Mouse (Mus musculus) embryonic facial prominence, embryonic 13.5 days (tissue): ENCODE results near the gene Gmip. TPM values are rescaled to one million over a fixed set of nuclear protein-coding genes. Genes with fewer than 3 reads are reported as not detected.
A peak's percentile ranks its signal among the peaks of the same experiment; 100 is the strongest.

ENCODE experiments used
- ATAC-seq: fragments of 200-750 bp; cut with Nextera tagmentation; 2 replicates; pipeline ENCODE4 v1.8.0; 2017; ENCODE audit warnings: low read depth; ENCODE audit not compliant: insufficient number of reproducible peaks, insufficient read depth, low FRiP score, low TSS enrichment
- H3K27ac ChIP-seq: fragments of 300-500 bp; sonication (generic); 2 replicates; pipeline ENCODE4 v1.5.1; 2015; ENCODE audit warnings: moderate library complexity, mild to moderate bottlenecking, inconsistent platforms
- H3K27me3 ChIP-seq: fragments of 300-500 bp; sonication (generic); 2 replicates; pipeline ENCODE4 v1.6.1; 2015; ENCODE audit warnings: mild to moderate bottlenecking, inconsistent platforms
- H3K36me3 ChIP-seq: fragments of 300-500 bp; sonication (generic); 2 replicates; pipeline ENCODE4 v1.6.1; 2015; ENCODE audit warnings: mild to moderate bottlenecking, inconsistent platforms
- H3K4me1 ChIP-seq: fragments of 300-500 bp; sonication (generic); 2 replicates; pipeline ENCODE4 v1.6.1; 2015; ENCODE audit warnings: inconsistent platforms
- H3K4me2 ChIP-seq: fragments of 300-500 bp; sonication (generic); 2 replicates; pipeline ENCODE4 v1.6.1; 2015; ENCODE audit warnings: moderate library complexity, mild to moderate bottlenecking, inconsistent platforms
- H3K4me3 ChIP-seq: fragments of 300-500 bp; sonication (generic); 2 replicates; pipeline ENCODE4 v1.5.1; 2015; ENCODE audit warnings: mild to moderate bottlenecking, inconsistent platforms
- H3K9ac ChIP-seq: fragments of 300-500 bp; sonication (generic); 2 replicates; pipeline ENCODE4 v1.6.1; 2015; ENCODE audit warnings: mild to moderate bottlenecking, inconsistent platforms
- H3K9me3 ChIP-seq: fragments of 300-500 bp; sonication (generic); 2 replicates; pipeline ENCODE4 v1.6.1; 2016; ENCODE audit warnings: inconsistent platforms
- WGBS: fragments of 180-500 bp; shearing (Covaris S2); methylation state at CpG from one replicate; pipeline ENCODE4 v1.1.7; 2015; ENCODE audit warnings: mixed read lengths; 5-methylcytosine and 5-hydroxymethylcytosine counted together
- polyA plus RNA-seq: library from polyadenylated mRNA; unstranded; fragments of >200 nt; fragmentation: Nextera tagmentation; extraction: Ambion mirVana; gene quantifications from 2 replicates; pipeline ENCODE4 v1.2.1, GENCODE M21; 2015

Gene Gmip
- polyA plus RNA-seq, 1 experiment from 2014 or later = 11.0 TPM

DNA sequence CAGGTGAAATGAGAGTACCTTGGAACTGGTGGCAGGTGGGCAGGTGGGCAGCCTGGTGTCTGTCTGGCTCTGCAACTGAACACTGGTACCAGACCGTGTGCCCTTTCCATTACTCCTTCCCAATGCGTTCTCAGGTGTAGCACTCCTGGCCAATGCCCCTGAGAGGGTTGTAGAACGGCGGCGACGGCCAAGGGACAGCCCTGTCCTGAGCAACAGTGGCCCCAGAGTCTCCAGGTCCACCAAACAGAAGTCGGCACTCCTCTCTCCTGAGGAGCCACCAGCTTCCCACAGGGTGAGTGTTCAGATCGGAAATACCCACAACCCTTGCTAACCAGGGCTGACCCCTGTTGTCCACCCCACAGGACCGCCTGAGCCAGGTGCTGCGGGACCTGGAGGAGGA, 3.4 kb upstream of the Gmip start:
- Histone ChIP-seq H3K4me3 (no peak overlapping the region), H3K27ac (no peak overlapping the region), H3K27me3 (no peaks in the 10 kb centered on the region), H3K9ac (no peak overlapping the region), H3K9me3 (no peaks in the 10 kb centered on the region), H3K4me1 (peaks cover 12% of the 10 kb centered on the region; the same call in 1 of the 2 replicates), H3K36me3 (peaks cover 79% of the 10 kb centered on the region), H3K4me2 (no peak overlapping the region)
- no peak for ATAC-seq
- 96% methylated on average over 10 of the region's 10 CpGs for WGBS

DNA sequence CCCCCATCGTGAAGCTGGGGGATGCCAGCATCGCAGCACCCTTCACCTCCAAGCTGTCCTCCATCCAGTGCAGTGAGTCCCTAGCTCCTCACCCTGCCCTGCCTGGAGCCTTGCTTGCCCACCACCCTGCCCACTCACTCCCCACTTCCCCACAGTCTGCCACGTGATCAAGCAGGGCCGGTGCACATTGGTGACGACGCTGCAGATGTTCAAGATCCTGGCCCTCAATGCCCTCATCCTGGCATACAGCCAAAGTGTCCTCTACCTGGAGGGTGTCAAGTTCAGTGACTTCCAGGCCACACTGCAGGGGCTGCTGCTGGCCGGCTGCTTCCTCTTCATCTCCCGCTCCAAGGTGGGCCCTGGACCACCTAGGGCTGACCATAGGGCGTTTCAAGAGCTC, 3.0 kb upstream of the Gmip start:
- Histone ChIP-seq H3K27me3 (no peaks in the 10 kb centered on the region), H3K4me2 (no peak overlapping the region), H3K9me3 (no peaks in the 10 kb centered on the region), H3K27ac (no peak overlapping the region), H3K36me3 (peaks cover 77% of the 10 kb centered on the region), H3K4me3 (no peak overlapping the region), H3K4me1 (peaks cover 12% of the 10 kb centered on the region; the same call in 1 of the 2 replicates), H3K9ac (no peak overlapping the region)
- ATAC-seq = no peak
- WGBS = 94% methylated on average over 9 of the region's 9 CpGs

DNA sequence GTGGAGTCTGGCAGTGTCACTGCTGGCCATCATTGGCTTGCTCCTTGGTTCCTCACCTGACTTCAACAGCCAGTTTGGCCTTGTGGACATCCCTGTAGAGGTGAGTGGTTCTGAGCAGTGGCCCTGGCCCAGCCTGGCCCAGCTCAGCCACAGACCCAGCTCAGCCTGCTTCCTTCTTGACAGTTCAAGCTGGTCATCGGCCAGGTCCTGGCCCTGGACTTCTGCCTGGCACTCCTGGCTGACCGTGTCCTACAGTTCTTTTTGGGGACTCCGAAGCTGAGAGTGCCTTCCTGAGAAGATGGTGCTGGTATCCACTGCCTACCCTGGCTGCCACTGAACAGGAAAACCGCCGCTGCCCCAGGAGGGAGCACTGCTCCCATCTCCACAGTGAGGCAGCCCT, 1.2 kb upstream of the Gmip start:
- peaks cover 71% of the 10 kb centered on the region for H3K36me3 ChIP-seq
- H3K9me3 ChIP-seq = no peaks in the 10 kb centered on the region
- WGBS = 93% methylated on average over 5 of the region's 5 CpGs
- H3K4me2 ChIP-seq = no peak overlapping the region
- H3K4me3 ChIP-seq = no peak overlapping the region
- H3K4me1 ChIP-seq = peaks cover 12% of the 10 kb centered on the region; the same call in 1 of the 2 replicates
- H3K9ac ChIP-seq = no peak overlapping the region
- no peak for ATAC-seq
- H3K27me3 ChIP-seq = no peaks in the 10 kb centered on the region
- H3K27ac ChIP-seq = no peak overlapping the region

DNA sequence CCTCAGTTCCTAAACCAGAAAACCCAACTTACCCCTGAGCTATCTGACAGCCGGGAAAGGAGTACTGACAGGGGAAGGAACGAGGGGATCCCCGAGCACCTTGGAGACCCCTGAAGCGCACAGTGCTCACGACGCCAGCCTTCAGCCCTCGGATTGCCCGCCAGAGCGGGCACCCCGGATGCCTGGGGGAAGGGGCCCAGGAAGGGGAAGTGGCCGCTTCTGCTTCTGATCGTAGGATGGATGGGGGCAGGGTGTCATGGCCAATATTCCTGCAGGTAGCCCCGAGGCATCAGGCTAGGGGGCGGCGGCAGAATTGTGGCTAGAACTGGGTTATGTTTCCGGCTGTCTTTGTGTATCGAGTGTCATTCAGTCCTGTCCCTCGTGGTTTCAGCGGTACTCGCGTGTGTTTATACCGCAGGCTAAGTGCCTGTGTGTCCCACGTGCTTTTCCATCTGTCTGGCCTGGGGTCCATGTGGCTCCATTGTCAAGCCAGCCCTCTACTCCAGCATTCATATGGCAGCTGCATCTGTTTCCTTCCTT, 455 bp downstream of the Gmip start:
- ATAC-seq = peak; percentile 28; the same call in 1 of the 2 replicates

DNA sequence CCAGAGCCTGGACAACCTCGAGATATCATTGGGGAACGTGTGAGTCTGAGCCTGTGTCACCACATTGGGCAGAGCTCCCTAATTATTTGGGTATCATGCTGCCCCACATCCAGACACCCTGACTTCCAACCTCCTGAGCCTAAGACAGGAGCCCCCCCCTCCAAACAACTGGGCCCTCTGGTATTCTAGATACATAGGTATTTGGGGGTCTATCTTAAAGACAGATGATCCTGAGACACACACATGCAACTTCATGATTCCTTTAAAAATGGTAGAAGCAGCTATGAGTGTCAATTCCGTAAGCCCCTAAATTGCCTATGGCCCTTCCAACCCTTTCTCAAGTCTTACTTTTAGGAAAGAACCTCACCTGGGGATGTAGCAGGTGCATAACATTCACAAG, 1.3 kb downstream of the Gmip start:
- H3K36me3 ChIP-seq = peaks cover 61% of the 10 kb centered on the region
- 0 out of 2 replicates have a peak overlapping the region, but pooled peaks have one; percentile 91 for H3K4me2 ChIP-seq
- WGBS = 60% methylated on average over 3 of the region's 3 CpGs
- peaks cover 12% of the 10 kb centered on the region; the same call in 1 of the 2 replicates for H3K4me1 ChIP-seq
- H3K4me3 ChIP-seq = no peak overlapping the region
- no peaks in the 10 kb centered on the region for H3K27me3 ChIP-seq
- no peak overlapping the region for H3K27ac ChIP-seq
- ATAC-seq = no peak
- H3K9ac ChIP-seq = no peak overlapping the region
- H3K9me3 ChIP-seq = no peaks in the 10 kb centered on the region

More for the DNA sequence above, 455 bp downstream of the Gmip start:
- H3K4me3 ChIP-seq = peak overlapping the region; percentile 56
- peak overlapping the region; percentile 73 for H3K9ac ChIP-seq
- no peaks in the 10 kb centered on the region for H3K9me3 ChIP-seq
- peak overlapping the region; percentile 91 for H3K4me2 ChIP-seq
- 0 out of 2 replicates have a peak overlapping the region, but pooled peaks have one; percentile 51 for H3K27ac ChIP-seq
- no peaks in the 10 kb centered on the region for H3K27me3 ChIP-seq
- 2% methylated on average over 23 of the region's 23 CpGs for WGBS
- H3K36me3 ChIP-seq = peaks cover 60% of the 10 kb centered on the region
- peaks cover 12% of the 10 kb centered on the region; the same call in 1 of the 2 replicates for H3K4me1 ChIP-seq

DNA sequence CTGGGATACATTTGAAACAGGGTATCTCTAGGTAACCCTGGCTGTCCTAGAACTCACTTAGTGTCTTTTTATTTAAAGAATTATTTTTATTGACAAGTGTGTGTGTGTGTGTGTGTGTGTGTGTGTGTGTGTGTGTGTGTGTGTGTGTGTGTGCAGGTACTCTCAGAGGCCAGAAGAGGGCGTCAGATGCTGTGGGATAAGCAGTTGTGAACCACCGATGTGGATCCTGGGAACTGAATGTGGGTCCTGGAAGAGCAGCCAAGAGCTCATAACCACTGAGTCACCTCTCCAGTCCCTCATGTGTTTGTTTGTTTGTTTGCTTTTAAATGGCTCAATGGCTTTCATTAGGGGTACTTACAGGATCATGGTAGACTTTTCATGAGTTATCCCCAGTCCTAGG, 6.4 kb downstream of the Gmip start:
- ATAC-seq = no peak
- Histone ChIP-seq H3K27ac (no peak overlapping the region), H3K36me3 (peaks cover 56% of the 10 kb centered on the region), H3K9ac (no peak overlapping the region), H3K27me3 (no peaks in the 10 kb centered on the region), H3K4me2 (no peak overlapping the region), H3K4me1 (no peaks in the 10 kb centered on the region), H3K4me3 (no peak overlapping the region), H3K9me3 (no peaks in the 10 kb centered on the region)
- 93% methylated on average over 2 of the region's 2 CpGs for WGBS

DNA sequence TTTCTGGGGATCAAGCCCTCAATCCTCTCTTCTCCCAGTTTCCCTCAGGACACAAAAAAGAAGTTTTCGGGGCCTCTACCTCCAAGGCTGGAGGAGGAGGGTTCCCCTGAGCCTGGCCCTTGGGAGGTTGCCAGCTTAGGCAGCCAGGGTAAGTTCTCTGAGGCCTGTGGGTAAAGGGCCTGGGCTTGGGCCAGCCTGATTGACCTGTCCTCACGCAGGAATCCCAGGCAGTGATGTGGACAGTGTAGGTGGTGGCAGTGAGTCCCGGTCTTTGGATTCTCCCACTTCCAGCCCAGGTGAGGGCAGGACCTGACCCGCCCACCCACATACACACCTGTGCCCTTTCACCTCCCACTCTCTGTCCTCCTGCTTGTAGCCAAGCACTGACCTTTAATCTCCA, 6.9 kb downstream of the Gmip start:
- Histone ChIP-seq H3K27me3 (no peaks in the 10 kb centered on the region), H3K9me3 (no peaks in the 10 kb centered on the region), H3K4me3 (no peak overlapping the region), H3K4me1 (no peaks in the 10 kb centered on the region), H3K36me3 (peaks cover 55% of the 10 kb centered on the region), H3K27ac (no peak overlapping the region), H3K9ac (no peak overlapping the region), H3K4me2 (no peak overlapping the region)
- no peak for ATAC-seq
- WGBS = 91% methylated on average over 4 of the region's 4 CpGs

DNA sequence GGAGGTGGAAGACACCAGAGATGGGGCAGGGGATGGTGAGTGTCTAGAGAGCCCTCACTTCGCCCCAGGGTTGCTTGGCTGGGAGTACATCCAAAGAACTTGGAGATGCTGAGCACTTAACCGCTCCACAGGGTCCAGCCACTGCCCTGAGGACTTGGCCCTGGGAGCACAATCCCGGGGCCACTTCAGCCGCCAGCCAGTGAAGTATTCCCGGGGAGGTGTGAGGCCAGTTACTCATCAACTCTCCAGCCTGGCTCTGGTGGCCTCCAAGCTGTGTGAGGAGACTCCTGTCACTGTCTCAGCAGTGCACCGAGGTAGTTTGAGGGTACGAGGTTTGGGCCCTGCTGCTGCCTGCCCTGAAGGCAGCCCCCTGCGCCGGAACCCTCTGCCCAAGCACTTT, 12.0 kb downstream of the Gmip start:
- WGBS = 84% methylated on average over 9 of the region's 9 CpGs
- Histone ChIP-seq H3K4me2 (no peak overlapping the region), H3K9ac (no peak overlapping the region), H3K36me3 (peaks cover 33% of the 10 kb centered on the region), H3K27ac (no peak overlapping the region), H3K27me3 (no peaks in the 10 kb centered on the region), H3K4me3 (no peak overlapping the region), H3K4me1 (peaks cover 26% of the 10 kb centered on the region), H3K9me3 (no peaks in the 10 kb centered on the region)
- ATAC-seq = no peak

DNA sequence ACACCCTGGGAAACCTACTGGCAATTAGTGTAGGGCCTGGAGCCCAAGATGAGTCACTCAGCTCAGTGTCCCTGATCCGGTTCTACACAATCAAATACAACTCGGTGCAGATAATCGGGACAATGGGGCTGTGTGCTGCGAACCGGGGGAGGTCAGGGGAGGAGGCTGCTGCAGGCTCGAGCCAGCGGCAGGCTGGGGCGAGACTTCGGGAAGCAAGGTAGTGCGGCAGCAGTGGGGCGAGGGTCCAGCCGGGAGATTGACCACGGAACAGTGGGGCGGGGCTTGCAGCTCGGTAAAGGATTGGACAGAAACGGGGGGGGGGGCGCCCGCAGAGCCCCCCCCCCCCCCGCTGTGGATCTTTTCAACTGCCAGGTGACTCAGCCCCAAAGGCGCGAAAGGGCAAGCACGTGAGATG, 13.5 kb downstream of the Gmip start:
- Histone ChIP-seq H3K9ac (peak overlapping the region; percentile 81), H3K4me3 (peak overlapping the region; percentile 68), H3K4me2 (peak overlapping the region; percentile 79), H3K9me3 (no peaks in the 10 kb centered on the region), H3K27me3 (no peaks in the 10 kb centered on the region), H3K36me3 (peaks cover 31% of the 10 kb centered on the region), H3K27ac (no peak overlapping the region), H3K4me1 (peaks cover 26% of the 10 kb centered on the region)
- peak; percentile 59; the same call in 1 of the 2 replicates for ATAC-seq
- WGBS = 1% methylated on average over 13 of the region's 22 CpGs

DNA sequence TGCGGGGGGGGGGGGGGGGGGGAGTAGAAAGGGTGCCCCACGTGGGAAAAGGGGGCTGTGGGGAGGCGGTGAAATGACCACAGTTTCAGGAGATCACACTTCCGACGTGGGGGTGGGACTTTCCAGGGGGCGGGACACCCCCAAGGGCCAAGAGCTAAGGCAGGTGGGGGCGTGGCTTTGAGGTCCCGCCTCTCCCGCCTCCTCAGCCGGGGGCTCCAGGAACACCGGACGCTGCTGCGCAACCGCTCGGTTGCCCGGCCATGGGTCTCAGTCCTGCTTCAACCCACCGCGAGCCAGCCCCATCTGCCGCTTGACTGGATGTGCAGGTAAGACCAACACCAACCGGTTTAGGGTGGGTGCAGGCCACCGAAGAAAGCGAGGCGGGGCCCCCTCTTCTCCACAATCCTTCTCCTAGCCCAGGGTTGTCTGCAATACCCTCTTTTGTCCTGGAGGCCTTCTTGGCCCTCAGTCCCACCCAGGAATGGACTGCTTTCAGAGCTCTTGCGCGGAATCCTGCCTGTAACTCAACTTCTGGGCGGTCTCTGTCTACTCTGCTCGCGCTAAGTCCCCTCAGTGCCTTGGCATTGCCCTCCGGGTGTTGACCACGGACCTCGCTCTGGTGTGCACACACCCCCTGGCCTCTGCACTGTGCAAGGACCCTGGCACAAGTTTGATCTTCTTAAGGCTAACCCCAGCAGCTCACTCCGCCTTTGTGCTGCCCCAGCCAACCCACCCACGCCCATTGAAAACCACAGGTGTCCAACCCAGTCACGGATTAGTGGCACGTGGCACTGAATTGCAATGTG, 14.1 kb downstream of the Gmip start, which contains the start of gene Lpar2:
Lpar2 (plus strand) TSS at position 44 of the 806 bp plus-strand sequence.
- Histone ChIP-seq H3K9ac (peak within 1 kb of the TSS; percentile 81), H3K4me2 (peak within 1 kb of the TSS; percentile 79), H3K9me3 (no peaks in the 10 kb centered on the region), H3K4me1 (peaks cover 26% of the 10 kb centered on the region), H3K36me3 (peaks cover 33% of the 10 kb centered on the region), H3K27me3 (no peaks in the 10 kb centered on the region), H3K27ac (peak within 1 kb of the TSS; percentile 77), H3K4me3 (peak within 1 kb of the TSS; percentile 68)
- WGBS = 2% methylated on average over 32 of the region's 35 CpGs
- ATAC-seq = peak; percentile 56

DNA sequence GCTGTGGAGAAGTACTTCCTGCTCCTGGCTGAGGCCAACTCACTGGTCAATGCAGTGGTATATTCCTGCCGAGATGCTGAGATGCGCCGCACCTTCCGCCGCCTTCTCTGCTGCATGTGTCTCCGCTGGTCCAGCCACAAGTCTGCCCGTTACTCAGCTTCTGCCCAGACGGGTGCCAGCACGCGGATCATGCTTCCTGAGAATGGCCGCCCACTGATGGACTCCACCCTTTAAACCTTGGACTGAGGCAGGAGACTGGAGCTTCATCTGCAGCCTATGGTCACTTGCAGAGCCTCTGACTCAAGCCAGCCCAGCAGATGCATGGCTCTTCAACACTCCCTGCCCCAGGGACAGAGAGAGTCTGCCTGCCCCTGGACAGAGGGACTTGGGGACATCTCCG, 17.9 kb downstream of the Gmip start:
- H3K4me3 ChIP-seq = no peak overlapping the region
- no peaks in the 10 kb centered on the region for H3K27me3 ChIP-seq
- H3K9ac ChIP-seq = no peak overlapping the region
- 89% methylated on average over 12 of the region's 12 CpGs for WGBS
- no peak overlapping the region for H3K4me2 ChIP-seq
- no peaks in the 10 kb centered on the region for H3K9me3 ChIP-seq
- peaks cover 44% of the 10 kb centered on the region for H3K36me3 ChIP-seq
- peaks cover 26% of the 10 kb centered on the region for H3K4me1 ChIP-seq
- no peak overlapping the region for H3K27ac ChIP-seq
- ATAC-seq = no peak
